Mouse (Mus musculus) liver, embryonic 15.5 days (tissue): ENCODE data around the gene Snx15. TPM values are rescaled to one million over a fixed set of nuclear protein-coding genes. Genes with fewer than 3 reads are reported as not detected.

Source experiments
- ATAC-seq: fragments of 200-750 bp; cut with Nextera tagmentation; 2 replicates; pipeline ENCODE4 v1.8.0; 2017; ENCODE audit warnings: moderate number of reproducible peaks, mild to moderate bottlenecking, moderate library complexity; ENCODE audit not compliant: insufficient read depth
- H3K27ac ChIP-seq: fragments of 300-500 bp; sonication (generic); replicated peaks from 2 replicates; pipeline ENCODE4 v1.5.1; 2015; ENCODE audit warnings: mild to moderate bottlenecking, inconsistent platforms
- H3K27me3 ChIP-seq: fragments of 300-500 bp; sonication (generic); 2 replicates; pipeline ENCODE4 v1.6.1; 2015; ENCODE audit warnings: mild to moderate bottlenecking, inconsistent platforms
- H3K36me3 ChIP-seq: fragments of 300-500 bp; sonication (generic); replicated peaks from 2 replicates; pipeline ENCODE4 v1.6.1; 2015; ENCODE audit warnings: moderate library complexity, mild to moderate bottlenecking, inconsistent platforms
- H3K4me1 ChIP-seq: fragments of 300-500 bp; sonication (generic); replicated peaks from 2 replicates; pipeline ENCODE4 v1.6.1; 2015; ENCODE audit warnings: inconsistent platforms
- H3K4me2 ChIP-seq: fragments of 300-500 bp; sonication (generic); 2 replicates; pipeline ENCODE4 v1.6.1; 2015; ENCODE audit warnings: moderate library complexity, mild to moderate bottlenecking, inconsistent platforms
- H3K4me3 ChIP-seq: fragments of 300-500 bp; sonication (generic); replicated peaks from 2 replicates; pipeline ENCODE4 v1.5.1; 2015; ENCODE audit warnings: mild to moderate bottlenecking, inconsistent platforms
- H3K9ac ChIP-seq: fragments of 300-500 bp; sonication (generic); 2 replicates; pipeline ENCODE4 v1.6.1; 2015; ENCODE audit warnings: moderate library complexity, mild to moderate bottlenecking, inconsistent platforms
- H3K9me3 ChIP-seq: fragments of 300-500 bp; sonication (generic); replicated peaks from 2 replicates; pipeline ENCODE4 v1.6.1; 2016; ENCODE audit warnings: inconsistent platforms
- WGBS: fragments of 180-500 bp; shearing (Covaris S2); methylation state at CpG from one replicate; pipeline ENCODE4 v1.1.7; 2015; ENCODE audit warnings: mixed read lengths; ENCODE audit not compliant: insufficient replicate concordance; 5-methylcytosine and 5-hydroxymethylcytosine counted together
- polyA plus RNA-seq: library from polyadenylated mRNA; unstranded; fragments of >200 nt; fragmentation: Nextera tagmentation; extraction: Ambion mirVana; gene quantifications from 2 replicates; pipeline ENCODE4 v1.2.1, GENCODE M21; 2015

Gene Snx15
- polyA plus RNA-seq, 1 experiment from 2014 or later = 58.5 TPM

DNA sequence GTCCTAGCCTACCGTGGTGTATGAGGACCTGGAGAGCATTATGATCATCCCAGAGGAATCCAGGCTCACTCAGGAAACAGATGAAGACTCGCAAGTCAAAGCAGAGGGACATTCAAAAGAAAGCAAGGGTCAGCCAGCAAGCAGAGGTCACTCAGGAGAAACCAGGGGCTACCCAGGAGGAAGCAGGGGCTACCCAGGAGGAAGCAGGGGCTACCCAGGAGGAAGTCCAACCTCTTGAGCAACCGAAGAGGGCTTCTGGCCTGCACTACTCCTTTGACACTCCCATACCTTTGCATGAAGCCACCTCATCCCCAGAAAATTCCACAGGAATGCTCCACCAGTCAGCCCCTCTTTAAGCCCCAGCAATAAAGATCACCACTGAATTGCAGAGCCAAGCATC is 30.3 kb downstream of the Snx15 start:
- 53% methylated on average over 3 of the region's 3 CpGs for WGBS
- Histone ChIP-seq H3K4me3 (no peak overlapping the region), H3K4me1 (peaks cover 27% of the 10 kb centered on the region), H3K27me3 (no peaks in the 10 kb centered on the region), H3K27ac (no peak overlapping the region), H3K4me2 (no peak overlapping the region), H3K9ac (no peak overlapping the region), H3K9me3 (no peaks in the 10 kb centered on the region), H3K36me3 (peaks cover 44% of the 10 kb centered on the region)
- ATAC-seq = no peak

GRCm38 (mm10) chr19:6094119-6094518 is 34.0 kb downstream of the Snx15 start, which contains the start of gene AC131692.1:
TSS of gene AC131692.1 (plus strand) at chr19:6094419.
- WGBS = 80% methylated on average over 7 of the region's 7 CpGs
- Histone ChIP-seq H3K4me2 (no peak within 1 kb of the TSS), H3K4me3 (no peak within 1 kb of the TSS), H3K27me3 (no peaks in the 10 kb centered on the region), H3K36me3 (peaks cover 81% of the 10 kb centered on the region), H3K9me3 (no peaks in the 10 kb centered on the region), H3K4me1 (peaks cover 9% of the 10 kb centered on the region; the same call in 1 of the 2 replicates), H3K9ac (no peak within 1 kb of the TSS), H3K27ac (no peak within 1 kb of the TSS)
- no peak for ATAC-seq

- 93% methylated on average over 13 of the region's 13 CpGs for WGBS
- Histone ChIP-seq H3K9ac (no peak overlapping the region), H3K4me3 (no peak overlapping the region), H3K4me1 (peaks cover 29% of the 10 kb centered on the region), H3K36me3 (peaks cover 82% of the 10 kb centered on the region), H3K27me3 (no peaks in the 10 kb centered on the region), H3K27ac (no peak overlapping the region), H3K9me3 (no peaks in the 10 kb centered on the region), H3K4me2 (no peak overlapping the region)
- ATAC-seq = no peak
Measured at GRCm38 (mm10) chr19:6088841-6089240, 39.3 kb downstream of the Snx15 start.

- peak; percentile 77 for ATAC-seq
- Histone ChIP-seq H3K36me3 (peaks cover 72% of the 10 kb centered on the region), H3K9ac (peak overlapping the region; percentile 76), H3K4me2 (peak overlapping the region; percentile 85), H3K27ac (peak overlapping the region; percentile 92), H3K4me1 (peaks cover 39% of the 10 kb centered on the region), H3K4me3 (peak overlapping the region; percentile 81), H3K27me3 (no peaks in the 10 kb centered on the region), H3K9me3 (no peaks in the 10 kb centered on the region)
- 0% methylated on average over 17 of the region's 17 CpGs for WGBS
Measured at GRCm38 (mm10) chr19:6085417-6085879, 42.7 kb downstream of the Snx15 start.

DNA sequence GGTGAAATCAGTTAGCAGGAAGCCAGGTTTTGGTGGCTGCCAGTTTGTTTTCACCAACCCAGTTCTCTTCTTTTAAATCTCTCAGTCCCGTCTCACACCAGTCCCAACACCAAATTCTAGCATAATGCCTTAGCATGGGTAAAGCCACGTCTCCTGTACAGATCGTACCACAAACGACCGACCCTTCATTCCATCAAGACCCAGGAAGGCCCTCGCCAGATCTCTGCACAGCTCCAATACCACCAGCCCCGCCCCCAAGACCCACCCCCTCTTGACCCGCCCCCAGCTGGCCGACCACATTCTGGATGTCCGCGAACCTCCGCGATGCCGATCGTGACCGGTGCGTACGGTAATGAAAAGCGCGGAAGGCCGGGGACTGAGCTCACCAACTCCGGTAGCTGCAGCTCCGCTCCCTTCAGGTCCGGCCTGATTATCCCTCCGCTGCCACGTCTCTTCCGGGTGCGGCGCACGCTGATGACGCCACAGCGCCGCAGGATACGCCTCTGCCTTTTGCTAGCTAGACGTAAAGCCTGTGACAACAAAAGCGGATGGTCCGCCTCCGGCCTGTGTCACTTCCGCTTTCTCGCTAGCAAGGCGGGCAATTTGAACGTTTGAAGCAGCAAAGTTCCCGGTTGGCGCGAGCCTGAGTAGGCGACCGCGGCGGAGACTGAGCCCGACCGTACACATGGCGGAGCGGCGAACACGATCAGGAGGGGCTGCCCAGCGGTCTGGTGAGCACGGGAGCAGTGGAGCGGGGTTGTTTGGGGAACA is 43.4 kb downstream of the Snx15 start, which contains the start of the genes Zfpl1 and Cdca5:
Gene Zfpl1 (minus strand): TSS at position 479 of the 771 bp plus-strand sequence.
Gene Cdca5 (plus strand): TSS at position 506 of the 771 bp plus-strand sequence.
- peaks cover 39% of the 10 kb centered on the region for H3K4me1 ChIP-seq
- H3K27ac ChIP-seq = peak within 1 kb of the TSS; percentile 92
- peak within 1 kb of the TSS; percentile 76 for H3K9ac ChIP-seq
- no peaks in the 10 kb centered on the region for H3K9me3 ChIP-seq
- H3K4me2 ChIP-seq = peak within 1 kb of the TSS; percentile 85
- H3K4me3 ChIP-seq = peak within 1 kb of the TSS; percentile 81
- H3K27me3 ChIP-seq = no peaks in the 10 kb centered on the region
- under 1% methylated on average over 58 of the region's 58 CpGs for WGBS
- H3K36me3 ChIP-seq = peaks cover 70% of the 10 kb centered on the region
- ATAC-seq = peak; percentile 87

- H3K27me3 ChIP-seq = no peaks in the 10 kb centered on the region
- H3K9me3 ChIP-seq = no peaks in the 10 kb centered on the region
- 80% methylated on average over 9 of the region's 9 CpGs for WGBS
- no peak within 1 kb of the TSS for H3K27ac ChIP-seq
- peaks cover 47% of the 10 kb centered on the region for H3K36me3 ChIP-seq
- no peak within 1 kb of the TSS for H3K4me2 ChIP-seq
- peaks cover 43% of the 10 kb centered on the region for H3K4me1 ChIP-seq
- no peak within 1 kb of the TSS for H3K9ac ChIP-seq
- ATAC-seq = no peak
- no peak within 1 kb of the TSS for H3K4me3 ChIP-seq
Measured at GRCm38 (mm10) chr19:6082156-6082555, 45.9 kb downstream of the Snx15 start, which contains the start of gene Gm28374. TSS of gene Gm28374 (minus strand) at chr19:6082256.

- Histone ChIP-seq H3K9ac (no peak within 1 kb of the TSS), H3K27ac (no peak within 1 kb of the TSS), H3K36me3 (peaks cover 32% of the 10 kb centered on the region), H3K4me1 (peaks cover 48% of the 10 kb centered on the region), H3K27me3 (no peaks in the 10 kb centered on the region), H3K9me3 (no peaks in the 10 kb centered on the region), H3K4me2 (no peak within 1 kb of the TSS), H3K4me3 (no peak within 1 kb of the TSS)
- 78% methylated on average over 12 of the region's 12 CpGs for WGBS
- no peak for ATAC-seq
Measured at GRCm38 (mm10) chr19:6079983-6080480, 48.1 kb downstream of the Snx15 start, which contains the start of gene Tmem262. TSS of gene Tmem262 (plus strand) at chr19:6080033.

DNA sequence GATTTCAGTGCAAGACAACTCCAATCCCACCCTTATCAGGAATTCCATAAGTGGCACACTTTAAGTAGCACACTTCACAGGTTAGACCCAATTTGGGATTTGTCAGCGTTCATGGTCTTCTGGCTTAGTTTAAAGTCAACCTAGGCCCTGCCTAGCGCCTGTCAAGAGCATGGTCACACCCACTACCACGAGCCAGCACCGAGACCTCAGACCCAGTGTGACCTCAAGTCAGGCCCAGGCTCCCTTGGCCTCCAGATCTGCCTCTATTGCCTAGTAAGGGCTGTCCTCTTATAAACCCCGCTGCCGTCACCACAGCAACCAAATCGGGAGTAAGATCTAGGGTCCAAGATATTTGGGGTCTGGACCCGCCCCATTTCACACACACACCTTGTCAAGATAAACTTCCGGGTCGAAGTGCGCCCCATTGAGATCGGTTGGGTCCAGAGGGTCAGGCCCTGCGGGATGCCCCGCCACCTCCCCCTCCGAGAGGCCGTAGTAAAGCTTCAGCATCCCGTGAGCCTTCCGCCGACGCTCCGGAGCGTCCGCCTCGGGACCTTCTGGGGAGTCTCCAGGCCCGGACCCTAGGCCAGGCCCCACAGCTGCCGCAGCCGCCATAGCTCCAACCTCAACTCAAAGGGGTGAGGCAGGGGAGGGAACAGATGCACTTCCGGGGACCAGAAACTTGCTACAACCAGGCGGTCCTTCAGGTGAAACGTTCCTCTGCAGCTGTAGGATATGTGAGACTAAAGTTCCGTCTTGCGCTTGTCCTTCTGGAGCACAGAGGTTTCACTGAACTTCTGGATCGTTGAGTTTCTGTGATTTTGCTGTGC is 51.3 kb downstream of the Snx15 start, which contains the start of gene Vps51:
Gene Vps51 (minus strand): TSS at position 668 of the 830 bp plus-strand sequence.
- Histone ChIP-seq H3K27ac (peak within 1 kb of the TSS; percentile 85), H3K9ac (peak within 1 kb of the TSS; percentile 72), H3K4me2 (peak within 1 kb of the TSS; percentile 83), H3K27me3 (no peaks in the 10 kb centered on the region), H3K4me3 (peak within 1 kb of the TSS; percentile 79), H3K4me1 (peaks cover 39% of the 10 kb centered on the region), H3K36me3 (peaks cover 33% of the 10 kb centered on the region), H3K9me3 (no peaks in the 10 kb centered on the region)
- under 1% methylated on average over 33 of the region's 33 CpGs for WGBS
- ATAC-seq = peak; percentile 85

- ATAC-seq = no peak
- Histone ChIP-seq H3K27ac (peak overlapping the region; percentile 42; the same call in 1 of the 2 replicates), H3K4me2 (no peak overlapping the region), H3K27me3 (no peaks in the 10 kb centered on the region), H3K9ac (no peak overlapping the region), H3K36me3 (peaks cover 40% of the 10 kb centered on the region), H3K4me3 (no peak overlapping the region), H3K4me1 (peaks cover 42% of the 10 kb centered on the region), H3K9me3 (no peaks in the 10 kb centered on the region)
- 74% methylated on average over 5 of the region's 5 CpGs for WGBS
Measured at GRCm38 (mm10) chr19:6073889-6074288, 54.2 kb downstream of the Snx15 start.

- Histone ChIP-seq H3K36me3 (peaks cover 41% of the 10 kb centered on the region), H3K27me3 (no peaks in the 10 kb centered on the region), H3K9ac (no peak overlapping the region), H3K27ac (no peak overlapping the region), H3K4me2 (no peak overlapping the region), H3K4me3 (no peak overlapping the region), H3K9me3 (no peaks in the 10 kb centered on the region), H3K4me1 (peaks cover 48% of the 10 kb centered on the region)
- 89% methylated on average over 19 of the region's 19 CpGs for WGBS
- ATAC-seq = no peak
Measured at GRCm38 (mm10) chr19:6071261-6071660, 56.8 kb downstream of the Snx15 start.
